Mouse (Mus musculus): ENCODE measurements around the gene Cnp. TPM values are rescaled to one million over a fixed set of nuclear protein-coding genes. Genes with fewer than 3 reads are reported as not detected.

Gene Cnp
- polyA plus RNA-seq (2012; rRNA removed), result 9.3 and 11.7 TPM in 2 replicates

DNA sequence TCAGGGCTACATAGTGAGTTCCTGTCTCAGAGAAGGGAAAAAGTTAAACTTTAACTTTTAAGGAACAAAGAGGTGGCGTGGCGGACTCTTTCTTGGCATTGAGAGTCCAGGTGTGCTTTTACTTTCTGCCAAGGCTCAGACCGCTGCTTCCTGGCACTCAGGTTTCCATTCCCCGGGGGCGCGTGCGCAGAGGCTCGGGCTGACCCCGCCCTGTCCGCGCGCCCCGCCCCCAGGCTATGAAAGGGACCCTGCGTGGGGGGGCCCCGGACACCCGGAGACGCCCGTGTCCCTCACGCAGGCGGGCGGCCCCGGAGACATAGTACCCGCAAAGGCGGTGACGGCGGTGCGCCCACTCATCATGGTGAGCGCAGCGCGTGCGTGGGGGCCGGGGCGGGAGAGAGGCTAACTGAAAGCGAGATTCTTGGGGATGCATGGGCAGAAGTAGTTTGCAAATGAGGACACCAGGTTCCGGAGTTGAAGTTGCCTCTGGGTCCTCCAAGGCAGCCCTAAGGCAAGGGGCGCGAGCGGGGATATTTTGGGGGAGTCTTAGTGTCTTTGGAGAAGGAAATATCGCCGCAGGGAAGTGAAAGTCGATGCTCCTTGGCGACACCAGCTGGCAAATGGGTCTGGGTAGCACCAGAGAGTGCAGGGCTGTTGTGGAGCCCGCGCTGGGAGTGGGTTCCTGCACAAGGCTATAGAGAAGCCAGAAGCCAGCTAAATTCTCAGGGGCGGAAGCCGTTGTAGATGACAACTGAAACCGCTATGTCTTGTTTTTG is at the start of gene Cnp:
Gene Cnp, plus strand, starts transcription at position 197 of the 776 bp plus-strand sequence.

DNA sequence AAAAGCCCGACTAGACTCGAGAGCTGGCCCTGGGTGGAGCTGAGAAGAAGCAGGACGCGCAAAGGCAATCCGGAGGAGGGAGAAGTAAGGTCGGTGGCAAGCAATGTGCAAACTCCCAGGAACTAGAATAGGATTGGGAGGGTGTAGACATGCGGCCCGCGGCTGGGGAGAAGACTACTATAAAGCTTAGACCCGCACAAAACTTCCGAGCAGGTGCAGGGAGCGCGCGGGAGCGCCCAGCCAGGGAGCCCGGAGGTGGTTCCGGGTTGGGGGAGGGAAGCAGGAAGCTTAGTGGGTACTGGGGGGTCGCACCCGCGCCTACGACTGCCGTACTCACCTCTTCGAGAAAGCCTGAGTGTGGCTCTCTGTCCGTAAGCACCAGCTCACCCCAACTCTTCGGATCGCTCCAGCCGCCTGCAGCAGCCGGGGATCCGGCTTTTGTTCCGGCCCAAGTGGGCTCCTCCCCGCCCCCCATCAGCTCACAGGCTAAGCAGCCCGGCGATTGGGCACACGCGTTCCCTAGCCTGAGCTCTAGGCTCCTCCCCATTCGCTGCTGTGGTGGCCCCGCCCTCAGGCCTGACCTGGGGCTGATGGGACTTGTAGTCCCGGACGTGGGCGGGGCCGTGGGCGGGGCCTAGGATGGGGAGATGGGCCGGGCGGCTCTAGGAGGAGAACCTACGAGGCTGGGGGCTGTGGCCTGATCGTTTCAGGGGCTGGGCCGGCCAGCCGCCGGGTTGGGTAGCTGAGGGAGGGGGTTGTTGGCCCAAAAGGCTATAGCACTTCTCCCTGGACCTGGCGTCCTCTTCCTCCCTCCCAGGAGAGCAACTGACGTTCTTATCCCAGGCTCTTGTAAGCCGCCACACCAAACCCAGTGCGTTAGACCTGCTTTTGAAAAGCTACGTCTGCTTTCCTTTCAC is 47.0 kb upstream of the Cnp start, which contains the start of gene Acly:
Gene Acly, minus strand, starts transcription at position 543 of the 917 bp plus-strand sequence.

DNA sequence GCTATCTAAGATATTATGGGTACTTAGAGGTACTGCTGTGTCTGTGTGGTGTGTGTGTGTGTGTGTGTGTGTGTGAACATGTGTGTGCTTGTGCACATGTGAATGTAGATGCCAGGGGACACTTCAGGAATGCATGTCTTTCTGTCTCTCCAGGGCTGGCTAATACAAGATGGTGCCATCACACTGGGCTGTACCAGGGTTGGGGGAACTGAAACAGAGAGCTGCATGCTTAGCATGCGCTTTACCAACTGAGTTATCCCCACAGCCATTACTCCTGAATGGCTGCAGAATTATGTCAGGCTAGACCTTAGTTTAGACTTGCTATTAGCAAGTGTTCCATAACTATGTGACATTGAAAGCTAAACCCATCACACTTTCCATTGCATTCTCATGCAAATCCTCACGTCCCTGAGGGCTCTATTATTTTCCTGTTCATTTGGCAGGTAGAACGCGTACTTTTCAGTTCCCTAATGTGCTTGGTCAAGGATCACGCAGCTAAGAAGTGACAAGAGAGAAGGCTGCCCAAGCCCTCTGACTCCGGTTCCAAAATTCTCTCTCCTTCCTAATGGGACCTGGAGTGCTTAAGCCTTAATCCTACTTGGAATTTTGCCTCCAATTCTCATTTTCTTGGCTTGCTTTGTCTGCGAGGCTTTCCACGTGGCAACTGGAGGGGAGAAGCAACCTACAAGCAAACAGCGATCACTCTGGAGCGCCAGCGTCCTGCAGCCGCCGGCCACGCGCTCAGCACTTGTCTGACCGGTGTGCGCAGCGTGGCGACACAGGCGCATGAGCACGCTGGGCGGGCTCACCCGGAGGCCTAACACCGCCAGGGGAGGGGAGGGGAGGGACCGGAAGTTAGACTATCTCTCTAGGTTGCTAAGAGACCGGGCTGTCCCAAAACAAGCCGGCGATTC is 29.6 kb upstream of the Cnp start, which contains the start of gene Ttc25:
Gene Ttc25, plus strand, starts transcription at position 776 of the 914 bp plus-strand sequence.

DNA sequence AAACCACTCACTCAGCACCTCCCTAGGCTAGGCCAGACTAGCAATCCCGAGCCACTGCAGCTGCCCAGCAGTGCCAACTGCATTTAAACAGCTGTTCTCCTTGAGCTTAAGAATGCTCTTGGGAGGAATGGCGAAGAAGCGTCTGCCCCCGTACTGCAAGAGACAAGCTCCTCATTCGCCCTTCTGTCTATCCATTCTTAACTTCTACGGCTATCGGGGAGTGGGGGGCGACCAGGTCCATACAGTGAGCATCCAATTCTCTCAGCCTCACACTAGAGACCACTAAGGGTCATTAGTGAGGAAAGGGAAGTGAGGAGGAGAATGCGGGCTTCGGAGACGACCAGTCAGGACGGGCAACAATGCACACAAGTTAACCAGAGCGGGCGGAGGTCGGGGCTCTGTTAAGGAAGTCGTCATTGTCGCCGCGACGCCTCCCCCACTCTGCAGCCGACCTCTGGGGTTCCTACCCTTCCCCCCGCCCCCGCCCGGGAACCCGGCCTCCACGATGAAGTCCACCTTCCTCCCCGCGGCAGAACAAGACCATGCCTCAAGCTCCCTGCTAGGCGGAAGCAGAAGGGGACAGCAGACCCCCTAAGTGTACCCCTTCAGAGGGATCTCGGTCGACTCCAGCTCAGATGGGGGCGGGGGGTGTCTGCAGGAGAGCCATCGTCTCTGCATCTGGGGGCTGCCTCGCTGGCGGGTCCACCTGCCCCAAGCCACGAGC is 44.2 kb downstream of the Cnp start, which contains the start of gene Nkiras2:
Gene Nkiras2, plus strand, starts transcription at position 484 of the 724 bp plus-strand sequence.

DNA sequence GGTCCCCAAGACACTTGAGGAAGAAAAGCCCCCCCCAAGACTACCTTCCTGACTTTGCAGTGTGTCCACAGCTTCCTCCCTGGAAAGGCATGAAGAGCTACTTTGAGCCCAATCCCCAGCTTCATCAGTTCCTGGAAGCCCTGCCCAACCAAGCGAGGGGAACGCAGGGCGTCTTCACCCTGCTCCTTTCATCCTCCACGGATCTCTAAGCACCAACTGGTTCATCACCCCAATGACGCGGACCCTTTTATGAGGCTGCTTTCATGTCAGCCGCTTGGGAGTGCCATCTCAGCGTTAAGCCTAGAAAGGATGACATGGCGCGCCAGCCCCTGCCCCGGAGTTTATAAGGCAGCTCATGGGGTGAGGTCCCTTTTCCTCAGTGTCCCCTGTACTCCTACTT is 45.3 kb downstream of the Cnp start, which contains the start of gene Dnajc7:
Gene Dnajc7, minus strand, starts transcription at position 187 of the 400 bp plus-strand sequence.

Other genes with a start within 250 kb of the Cnp start
- gene Gast, start 240.5 kb upstream of the Cnp start, polyA plus RNA-seq (2012; rRNA removed), result 1,071 and 1,807 TPM in 2 replicates
- 3.8 and 4.4 TPM in 2 replicates for gene Hap1, start 218.8 kb upstream of the Cnp start, polyA plus RNA-seq (2012; rRNA removed)
- gene Jup, start 177.1 kb upstream of the Cnp start, polyA plus RNA-seq (2012; rRNA removed), result 512 and 547 TPM in 2 replicates
- gene P3h4, start 160.1 kb upstream of the Cnp start, polyA plus RNA-seq (2012; rRNA removed), result 39.0 and 53.0 TPM in 2 replicates
- gene Fkbp10, start 159.2 kb upstream of the Cnp start, polyA plus RNA-seq (2012; rRNA removed), result 18.7 and 21.9 TPM in 2 replicates
- gene Nt5c3b, start 133.1 kb upstream of the Cnp start, polyA plus RNA-seq (2012; rRNA removed), result 11.5 and 11.8 TPM in 2 replicates
- gene Klhl10, start 133.0 kb upstream of the Cnp start, polyA plus RNA-seq (2012; rRNA removed), result 0.03 TPM in 1 of 2 replicates, not detected in the other
- 0.87 and 1.6 TPM in 2 replicates for gene Klhl11, start 102.2 kb upstream of the Cnp start, polyA plus RNA-seq (2012; rRNA removed)
- gene Acly, start 46.9 kb upstream of the Cnp start, polyA plus RNA-seq (2012; rRNA removed), result 17.6 and 20.0 TPM in 2 replicates
- gene Ttc25, start 29.3 kb upstream of the Cnp start, polyA plus RNA-seq (2012; rRNA removed), result 0.19 and 0.40 TPM in 2 replicates
- gene Nkiras2, start 44.3 kb downstream of the Cnp start, polyA plus RNA-seq (2012; rRNA removed), result 45.0 and 47.0 TPM in 2 replicates
- gene Dnajc7, start 45.3 kb downstream of the Cnp start, polyA plus RNA-seq (2012; rRNA removed), result 3.6 and 5.6 TPM in 2 replicates
- 2.3 TPM in 2 replicates for gene Zfp385c, start 117.6 kb downstream of the Cnp start, polyA plus RNA-seq (2012; rRNA removed)
- gene Dhx58, start 129.4 kb downstream of the Cnp start, polyA plus RNA-seq (2012; rRNA removed), result 2.0 and 5.4 TPM in 2 replicates
- 20.3 and 20.9 TPM in 2 replicates for gene Kat2a, start 137.6 kb downstream of the Cnp start, polyA plus RNA-seq (2012; rRNA removed)
- not detected in 2 replicates for gene Hspb9, start 138.9 kb downstream of the Cnp start, polyA plus RNA-seq (2012; rRNA removed)
- 128 and 132 TPM in 2 replicates for gene Rab5c, start 163.3 kb downstream of the Cnp start, polyA plus RNA-seq (2012; rRNA removed)
- not detected in 2 replicates for gene Kcnh4, start 185.0 kb downstream of the Cnp start, polyA plus RNA-seq (2012; rRNA removed)
- not detected in 2 replicates for gene Hcrt, start 188.0 kb downstream of the Cnp start, polyA plus RNA-seq (2012; rRNA removed)
- 5.9 and 6.6 TPM in 2 replicates for gene Ghdc, start 196.1 kb downstream of the Cnp start, polyA plus RNA-seq (2012; rRNA removed)

All from stomach, adult 2 months (tissue).